In the genomic region with DNA sequence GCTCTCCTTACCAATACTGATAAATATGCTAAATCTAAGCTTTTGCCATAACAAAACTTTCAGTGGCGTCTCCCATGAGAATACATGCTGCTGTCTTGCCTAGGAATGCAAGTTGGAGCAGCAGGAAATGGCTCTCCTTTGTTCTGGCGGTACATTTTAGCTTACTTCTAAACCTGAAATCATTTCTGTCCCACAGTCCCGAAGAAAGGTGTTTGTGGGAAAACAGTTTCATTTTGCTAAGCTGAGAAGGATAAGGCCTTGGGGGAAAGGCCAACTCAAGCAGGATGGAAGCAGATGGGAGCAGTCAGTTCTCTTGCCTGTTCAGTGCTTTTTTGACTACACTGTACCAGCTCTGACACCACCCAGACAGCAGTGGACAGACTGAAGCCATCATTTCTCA, we compare ENCODE assay signal across 23 mouse cellular contexts. TPM values are rescaled to one million over a fixed set of nuclear protein-coding genes. Genes with fewer than 3 reads are reported as not detected.
A peak's percentile ranks its signal among the peaks of the same experiment; 100 is the strongest.
DNase-seq lines count a peak whose midpoint lies in the region; ATAC-seq and TF ChIP-seq lines count a peak whose summit lies in the region.
"Had no signal": no experiment of that assay in that cellular context is flagged by ENCODE, and none has a peak within 500 bp of the region (broad histone marks: within the 10 kb centered on the region; RNA-seq: fewer than 3 reads in every experiment).

No protein-coding gene starts in this region.

- H3K4me3 ChIP-seq in heart, embryonic 14.5 days (ENCODE audit: control insufficient read depth in 1 of 2, insufficient read depth in 1 of 2, low read depth in 1 of 2, low read length in 2 of 2), result no peak overlapping the region
- H3K4me3 ChIP-seq in lung, embryonic 14.5 days (ENCODE audit: low read depth, low read length), result no peak overlapping the region
- no peak overlapping the region for H3K4me3 ChIP-seq in heart, postnatal 0 days (ENCODE audit: low read depth, low read length)
- H3K4me3 ChIP-seq: embryonic facial prominence, embryonic 13.5 days; heart, embryonic 13.5 days; liver, embryonic 15.5 days; neural tube, embryonic 13.5 days had no signal

- TF ChIP-seq EP300 in heart, postnatal 0 days (IDR thresholded peaks at IDR 0.05; ENCODE audit: low read depth), result no peak

- no peak for ATAC-seq in heart, embryonic 14.5 days (ENCODE audit: insufficient number of reproducible peaks, insufficient read depth, low FRiP score, low read depth)
- no peak for ATAC-seq in lung, embryonic 14.5 days (ENCODE audit: insufficient read depth)
- no peak for ATAC-seq in heart, postnatal 0 days (ENCODE audit: insufficient read depth, low read depth)
- ATAC-seq: CD4-positive, CD25-positive, alpha-beta regulatory T cell, adult 4 months; forebrain, postnatal 0 days; hindbrain, postnatal 0 days had no signal

- H3K27me3 ChIP-seq in heart, embryonic 14.5 days (ENCODE audit: control insufficient read depth, insufficient read depth, low read length), result no peaks in the 10 kb centered on the region
- H3K27me3 ChIP-seq in lung, embryonic 14.5 days (ENCODE audit: insufficient read depth, low read length), result no peaks in the 10 kb centered on the region
- H3K27me3 ChIP-seq in heart, postnatal 0 days (ENCODE audit: control insufficient read depth, insufficient read depth, low read length), result no peaks in the 10 kb centered on the region
- H3K27me3 ChIP-seq: embryonic facial prominence, embryonic 13.5 days; heart, embryonic 13.5 days; liver, embryonic 15.5 days; neural tube, embryonic 13.5 days had no signal

- TF ChIP-seq CTCF in lung, embryonic 14.5 days (IDR thresholded peaks at IDR 0.05; ENCODE audit: low read depth), result no peak
- no peak for TF ChIP-seq CTCF in heart, postnatal 0 days (IDR thresholded peaks at IDR 0.05; ENCODE audit: low read depth)

- 65% methylated on average over 3 of the region's 3 CpGs for WGBS in heart, embryonic 14.5 days
- 46% methylated on average over 3 of the region's 3 CpGs for WGBS in lung, embryonic 14.5 days
- 51% methylated on average over 3 of the region's 3 CpGs for WGBS in heart, postnatal 0 days

- peaks cover 2 to 11% of the 10 kb centered on the region in 2 experiments; a peak in 2 of 4 replicates for H3K4me1 ChIP-seq in heart, embryonic 14.5 days (ENCODE audit: control insufficient read depth in 2 of 2, insufficient read depth in 2 of 2, low read length in 2 of 2)
- 0 out of 2 replicates have a peak, but pooled peaks cover 3% of the 10 kb centered on the region for H3K4me1 ChIP-seq in lung, embryonic 14.5 days (ENCODE audit: insufficient read depth)
- peaks cover 8% of the 10 kb centered on the region for H3K4me1 ChIP-seq in heart, postnatal 0 days (ENCODE audit: control insufficient read depth, insufficient read depth)
- H3K4me1 ChIP-seq: embryonic facial prominence, embryonic 13.5 days; liver, embryonic 15.5 days; neural tube, embryonic 13.5 days had no signal

- intact Hi-C loops in heart, postnatal 14 days (cut with DNase I), result no loop called here

- DNase-seq in adrenal gland, adult 2 months, result peak; percentile 26
- DNase-seq in adrenal gland, adult 18-20 months (ENCODE audit: low spot score in 2 of 2), result no peak
- no peak for DNase-seq in heart, postnatal 14 days
- peak; percentile 17 for DNase-seq in lung, embryonic 14.5 days
- DNase-seq in lung, postnatal 25 days (ENCODE audit: low spot score), result no peak
- DNase-seq in heart, postnatal 0 days (ENCODE audit: low spot score), result peak; percentile 29
- no peak for DNase-seq in cerebellum, adult 8-10 months
- DNase-seq: adrenal gland, postnatal 14 days; cerebellum, adult 9-10 months; forebrain, postnatal 0 days; kidney, postnatal 14 days; layer of hippocampus, adult 9-11 months; lung, postnatal 4 days; right cerebral cortex, postnatal 14 days; thymus, postnatal 36 days had no signal

- no peak overlapping the region for H3K4me2 ChIP-seq in heart, embryonic 14.5 days (ENCODE audit: low read length)
- H3K4me2 ChIP-seq in lung, embryonic 14.5 days, result no peak overlapping the region
- H3K4me2 ChIP-seq in heart, postnatal 0 days (ENCODE audit: low read depth, low read length), result peak overlapping the region; percentile 7; the same call in 1 of the 2 replicates
- H3K4me2 ChIP-seq: embryonic facial prominence, embryonic 13.5 days; heart, embryonic 13.5 days; liver, embryonic 15.5 days; midbrain, embryonic 11.5 days; neural tube, embryonic 13.5 days had no signal

- no peak overlapping the region for H3K9ac ChIP-seq in heart, embryonic 14.5 days (ENCODE audit: low read length)
- H3K9ac ChIP-seq in lung, embryonic 14.5 days, result 0 out of 2 replicates have a peak overlapping the region, but pooled peaks have one; percentile 13
- H3K9ac ChIP-seq in heart, postnatal 0 days (replicated peaks; ENCODE audit: low read depth, low read length), result no peak overlapping the region
- H3K9ac ChIP-seq: embryonic facial prominence, embryonic 13.5 days; forebrain, postnatal 0 days; heart, embryonic 13.5 days; liver, embryonic 15.5 days; neural tube, embryonic 13.5 days had no signal

- H3K36me3 ChIP-seq in heart, embryonic 14.5 days (ENCODE audit: control insufficient read depth, insufficient read depth, low read length), result no peaks in the 10 kb centered on the region
- H3K36me3 ChIP-seq in lung, embryonic 14.5 days (ENCODE audit: insufficient read depth), result peaks cover 4% of the 10 kb centered on the region; the same call in 1 of the 2 replicates
- 0 out of 2 replicates have a peak, but pooled peaks cover 3% of the 10 kb centered on the region for H3K36me3 ChIP-seq in heart, postnatal 0 days (replicated peaks; ENCODE audit: control insufficient read depth, insufficient read depth, low read length)
- H3K36me3 ChIP-seq: liver, embryonic 15.5 days; neural tube, embryonic 13.5 days had no signal

- no peaks in the 10 kb centered on the region for H3K9me3 ChIP-seq in heart, embryonic 14.5 days (ENCODE audit: control insufficient read depth, low read length)
- H3K9me3 ChIP-seq in lung, embryonic 14.5 days (ENCODE audit: low read depth, low read length), result no peaks in the 10 kb centered on the region
- H3K9me3 ChIP-seq in heart, postnatal 0 days (replicated peaks; ENCODE audit: control insufficient read depth, low read length), result no peaks in the 10 kb centered on the region
- H3K9me3 ChIP-seq: embryonic facial prominence, embryonic 13.5 days; heart, embryonic 13.5 days; liver, embryonic 15.5 days; neural tube, embryonic 13.5 days had no signal

- peak overlapping the region; percentile 14 to 49; a peak in 1 of 4 replicates for H3K27ac ChIP-seq in heart, embryonic 14.5 days (replicated peaks in 1 of 2; ENCODE audit: control insufficient read depth in 1 of 2, insufficient read depth in 1 of 2, low read depth in 2 of 2, low read length in 2 of 2)
- no peak overlapping the region for H3K27ac ChIP-seq in lung, embryonic 14.5 days (ENCODE audit: low read depth)
- H3K27ac ChIP-seq in heart, postnatal 0 days (ENCODE audit: low read depth), result peak overlapping the region; percentile 51; the same call in 1 of the 2 replicates
- H3K27ac ChIP-seq: embryonic facial prominence, embryonic 13.5 days; heart, embryonic 13.5 days; hindbrain, postnatal 0 days; liver, embryonic 15.5 days; neural tube, embryonic 13.5 days had no signal

RNA-seq across cellular contexts. Expression of a gene that starts 49.1 kb away (rescaled TPM):
- 10 to 100 TPM; 38.9 to 46.4 TPM for total RNA-seq in adrenal gland, adult 2 months (2021)
- 9.2 and 10.7 TPM in 2 replicates for polyA plus RNA-seq in adrenal gland, adult 2 months (2012; rRNA removed)
- total RNA-seq in adrenal gland, adult 18-20 months (2021), result 10 to 100 TPM; 31.0 to 37.7 TPM
- 18.8 and 22.4 TPM in 2 replicates for polyA plus RNA-seq in heart, embryonic 14.5 days (2014; fragmentation: Nextera tagmentation; extraction: Ambion mirVana)
- 10 to 100 TPM; 41.7 to 44.5 TPM for total RNA-seq in heart, postnatal 14 days (2021)
- polyA plus RNA-seq in lung, embryonic 14.5 days (2014; fragmentation: Nextera tagmentation; extraction: Ambion mirVana), result 32.2 and 34.9 TPM in 2 replicates
- total RNA-seq in heart, postnatal 0 days (2014; rRNA removed; ENCODE audit: low replicate concordance), result 19.7 and 28.7 TPM in 2 replicates
- 7.3 and 8.1 TPM in 2 replicates for polyA plus RNA-seq in heart, postnatal 0 days (2015; fragmentation: Nextera tagmentation; extraction: Ambion mirVana)

RNA-seq across cellular contexts. Expression of a gene that starts 49.6 kb away (rescaled TPM):
- total RNA-seq in adrenal gland, adult 2 months (2021), result 10 to 100 TPM; 39.3 to 40.9 TPM
- polyA plus RNA-seq in adrenal gland, adult 2 months (2012; rRNA removed), result 19.1 and 23.9 TPM in 2 replicates
- total RNA-seq in adrenal gland, adult 18-20 months (2021), result 10 to 100 TPM; 31.5 to 37.5 TPM
- 58.5 and 62.2 TPM in 2 replicates for polyA plus RNA-seq in heart, embryonic 14.5 days (2014; fragmentation: Nextera tagmentation; extraction: Ambion mirVana)
- 10 to 100 TPM; 27.5 to 28.8 TPM for total RNA-seq in heart, postnatal 14 days (2021)
- 59.9 and 60.0 TPM in 2 replicates for polyA plus RNA-seq in lung, embryonic 14.5 days (2014; fragmentation: Nextera tagmentation; extraction: Ambion mirVana)
- total RNA-seq in heart, postnatal 0 days (2014; rRNA removed; ENCODE audit: low replicate concordance), result 28.6 and 30.1 TPM in 2 replicates
- 31.5 and 34.3 TPM in 2 replicates for polyA plus RNA-seq in heart, postnatal 0 days (2015; fragmentation: Nextera tagmentation; extraction: Ambion mirVana)

Comparison
In these comparisons a context has a peak if more than half of its experiments do, and no peak if none do; other contexts are left out.
1. DNase-seq: peak in adrenal gland, adult 2 months (single experiment), lung, embryonic 14.5 days (single experiment) and heart, postnatal 0 days (single experiment); none in adrenal gland, adult 18-20 months (0 of 2), heart, postnatal 14 days (0 of 2), lung, postnatal 25 days (single experiment) and cerebellum, adult 8-10 months (single experiment).